Mouse (Mus musculus) kidney, postnatal 10 days (tissue): ENCODE results near the gene Ndufaf3.
A peak's percentile ranks its signal among the peaks of the same experiment; 100 is the strongest.

Experiments used
- DNase-seq: peaks from one replicate; pipeline ENCODE4 v3.0.0; 2021; ENCODE audit warnings: mixed read lengths

Ndufaf3 gene

DNA sequence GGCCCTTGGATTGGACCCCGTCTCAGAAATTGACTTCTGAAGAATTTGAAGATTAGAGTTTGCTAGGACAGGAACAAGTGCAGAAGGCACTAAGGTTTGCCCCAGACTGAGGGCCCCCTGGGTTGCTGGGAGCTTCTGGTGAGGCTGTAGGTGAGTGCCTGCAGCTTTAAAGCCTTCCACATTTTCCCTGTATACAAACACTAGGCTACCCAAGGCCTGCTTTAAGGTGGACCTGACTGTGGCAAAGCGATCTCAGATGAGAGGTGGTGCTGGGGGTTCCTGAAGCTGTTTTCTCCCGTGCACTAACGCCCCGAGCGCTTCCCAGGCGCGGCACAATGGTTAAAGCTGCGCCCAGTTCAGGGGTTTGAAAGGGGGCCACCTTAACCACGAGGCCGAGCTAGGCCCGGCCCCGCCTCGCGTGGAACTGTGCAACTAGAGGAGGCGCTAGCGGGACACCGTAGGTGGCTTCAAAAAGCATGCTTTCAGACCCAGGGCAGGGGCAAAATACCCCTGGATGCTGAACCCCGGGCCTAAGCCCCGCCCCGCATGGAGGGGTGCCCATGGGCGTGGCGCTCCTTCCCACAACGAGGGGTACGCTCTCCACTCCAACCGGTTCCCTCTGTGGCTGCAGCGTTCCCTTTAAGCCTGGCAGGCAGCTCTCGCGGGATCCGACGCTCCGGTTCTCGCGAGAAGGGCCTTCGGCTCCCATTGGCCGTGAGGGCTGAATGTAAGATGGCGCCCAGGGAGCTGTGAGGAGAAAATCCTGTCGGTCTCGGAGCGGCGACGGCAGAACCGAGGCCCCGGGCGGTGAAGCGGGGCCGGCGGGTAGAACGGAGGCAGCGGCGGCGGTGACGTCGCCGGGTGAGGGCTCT lies 50.6 kb downstream of the Ndufaf3 start, which contains the start of gene Qrich1:
Qrich1 (plus strand) TSS at position 427 of the 872 bp plus-strand sequence.
- peak; percentile 97 for DNase-seq
